Mouse (Mus musculus) adrenal gland, postnatal 4 days (tissue): ENCODE results near the gene Proser3. TPM values are rescaled to one million over a fixed set of nuclear protein-coding genes. Genes with fewer than 3 reads are reported as not detected.

ENCODE experiments used
- DNase-seq, 2 experiments: peaks; one replicate each; pipeline ENCODE4 v3.0.0; 2021 to 2022; ENCODE audit warnings: low spot score in 2 of 2, mixed read lengths in 2 of 2
- microRNA-seq: library from miRNA; unstranded; fragments of <30 nt; microRNA quantifications from one replicate; pipeline ENCODE4 v1.2.0, GENCODE M21; 2021
- total RNA-seq, 2 experiments: library from RNA; stranded (reverse); gene quantifications; 2 replicates each; pipeline ENCODE4 v1.2.3; 2021

Gene Proser3
- total RNA-seq, 2 experiments from 2014 or later = 12.9 to 16.3 TPM

GRCm38 (mm10) chr7:30493401-30493931, 58.6 kb downstream of the Proser3 start, which contains the start of gene Prodh2:
TSS of gene Prodh2 (plus strand) at chr7:30493622.
- no peak for DNase-seq

GRCm38 (mm10) chr7:30492765-30493164, 59.3 kb downstream of the Proser3 start:
- peak; percentile 47 to 57 for DNase-seq

GRCm38 (mm10) chr7:30490957-30491307, 61.2 kb downstream of the Proser3 start:
- DNase-seq = no peak

- DNase-seq = no peak
These were observed 61.7 kb downstream of the Proser3 start for GRCm38 (mm10) chr7:30490251-30490956.

Small RNAs within 50 kb of the gene (microRNA-seq; reads per million reads assigned to microRNA genes)
- 2.1 reads per million for gene Gm38670
- 0.79 reads per million for gene Mir3569

Other genes with a start within 250 kb of the Proser3 start
- 10 to 100 TPM; 58.1 to 59.4 TPM for gene Alkbh6, start 243.6 kb downstream of the Proser3 start, total RNA-seq
- gene Syne4, start 237.5 kb downstream of the Proser3 start, total RNA-seq = 10 to 100 TPM; 40.1 to 60.6 TPM
- gene E130208F15Rik, start 230.6 kb downstream of the Proser3 start, total RNA-seq = 1 to 10 TPM; 1.4 to 1.7 TPM
- gene Sdhaf1, start 228.4 kb downstream of the Proser3 start, total RNA-seq = 10 to 100 TPM; 12.4 to 15.0 TPM
- gene Lrfn3, start 189.5 kb downstream of the Proser3 start, total RNA-seq = 10 to 100 TPM; 18.7 to 19.5 TPM
- 10 to 100 TPM; 26.6 to 40.2 TPM for gene Tyrobp, start 138.5 kb downstream of the Proser3 start, total RNA-seq
- 1 to 10 TPM; 1.6 to 2.2 TPM for gene Hcst, start 132.4 kb downstream of the Proser3 start, total RNA-seq
- gene Nfkbid, start 130.6 kb downstream of the Proser3 start, total RNA-seq = 1 to 10 TPM; 2.1 to 2.3 TPM
- gene Aplp1, start 106.8 kb downstream of the Proser3 start, total RNA-seq = 10 to 100 TPM; 49.5 to 59.1 TPM
- gene Kirrel2, start 94.6 kb downstream of the Proser3 start, total RNA-seq = 1 to 10 TPM in 1 of 2 experiments, under 1 TPM in 1; 0.14 to 1.3 TPM
- 1 to 10 TPM in 1 of 2 experiments, under 1 TPM in 1; 0.08 to 7.1 TPM for gene Nphs1, start 94.0 kb downstream of the Proser3 start, total RNA-seq
- gene Prodh2, start 58.7 kb downstream of the Proser3 start, total RNA-seq = 10 to 100 TPM; 11.6 to 24.9 TPM
- gene Arhgap33, start 17.2 kb downstream of the Proser3 start, total RNA-seq = 10 to 100 TPM; 19.3 to 22.9 TPM
- 10 to 100 TPM; 36.3 to 45.7 TPM for gene Hspb6, start 121 bp downstream of the Proser3 start, total RNA-seq
- gene Lin37, start 7.5 kb upstream of the Proser3 start, total RNA-seq = 10 to 100 TPM; 67.7 to 78.0 TPM
- 10 to 100 TPM; 70.4 to 75.2 TPM for gene U2af1l4, start 11.0 kb upstream of the Proser3 start, total RNA-seq
- 1 to 10 TPM; 7.6 to 8.7 TPM for gene Gm49396, start 11.0 kb upstream of the Proser3 start, total RNA-seq
- 100 to 1,000 TPM; 125 to 131 TPM for gene Psenen, start 11.3 kb upstream of the Proser3 start, total RNA-seq
- 1 to 10 TPM; 4.5 to 5.2 TPM for gene Igflr1, start 13.1 kb upstream of the Proser3 start, total RNA-seq
- gene Kmt2b, start 36.4 kb upstream of the Proser3 start, total RNA-seq = 10 to 100 TPM; 71.4 to 84.4 TPM
- gene Zbtb32, start 46.6 kb upstream of the Proser3 start, total RNA-seq = under 1 TPM in 1 of 2 experiments, not detected in 1; 0.65 TPM
- 1 to 10 TPM in 1 of 2 experiments, under 1 TPM in 1; 0.93 to 1.2 TPM for gene Upk1a, start 60.5 kb upstream of the Proser3 start, total RNA-seq
- 100 to 1,000 TPM; 750 to 830 TPM for gene Cox6b1, start 73.9 kb upstream of the Proser3 start, total RNA-seq
- not detected for gene Etv2, start 83.6 kb upstream of the Proser3 start, total RNA-seq
- gene Rbm42, start 98.0 kb upstream of the Proser3 start, total RNA-seq = 10 to 100 TPM; 89.2 to 89.5 TPM
- 10 to 100 TPM; 20.8 to 22.9 TPM for gene Haus5, start 112.7 kb upstream of the Proser3 start, total RNA-seq
- gene Pmis2, start 119.3 kb upstream of the Proser3 start, total RNA-seq = not detected
- 1 to 10 TPM; 3.8 to 5.2 TPM for gene 2200002J24Rik, start 146.6 kb upstream of the Proser3 start, total RNA-seq
- gene Atp4a, start 159.9 kb upstream of the Proser3 start, total RNA-seq = 1 to 10 TPM; 2.8 to 3.6 TPM
- gene Tmem147, start 177.2 kb upstream of the Proser3 start, total RNA-seq = 100 to 1,000 TPM; 170 to 181 TPM
- not detected for gene Gapdhs, start 191.4 kb upstream of the Proser3 start, total RNA-seq
- 10 to 100 TPM; 32.1 to 36.8 TPM for gene Sbsn, start 199.2 kb upstream of the Proser3 start, total RNA-seq
- gene Dmkn, start 211.5 kb upstream of the Proser3 start, total RNA-seq = 1 to 10 TPM; 3.2 to 4.2 TPM
- 1 to 10 TPM; 1.9 to 3.1 TPM for gene Krtdap, start 235.6 kb upstream of the Proser3 start, total RNA-seq